Mouse (Mus musculus): ENCODE results near the gene Tns4. TPM values are rescaled to one million over a fixed set of nuclear protein-coding genes. Genes with fewer than 3 reads are reported as not detected.

Gene Tns4
- polyA plus RNA-seq (2012; ENCODE audit: insufficient read depth, insufficient read length, low replicate concordance, missing spikeins) = not detected in 2 replicates

DNA sequence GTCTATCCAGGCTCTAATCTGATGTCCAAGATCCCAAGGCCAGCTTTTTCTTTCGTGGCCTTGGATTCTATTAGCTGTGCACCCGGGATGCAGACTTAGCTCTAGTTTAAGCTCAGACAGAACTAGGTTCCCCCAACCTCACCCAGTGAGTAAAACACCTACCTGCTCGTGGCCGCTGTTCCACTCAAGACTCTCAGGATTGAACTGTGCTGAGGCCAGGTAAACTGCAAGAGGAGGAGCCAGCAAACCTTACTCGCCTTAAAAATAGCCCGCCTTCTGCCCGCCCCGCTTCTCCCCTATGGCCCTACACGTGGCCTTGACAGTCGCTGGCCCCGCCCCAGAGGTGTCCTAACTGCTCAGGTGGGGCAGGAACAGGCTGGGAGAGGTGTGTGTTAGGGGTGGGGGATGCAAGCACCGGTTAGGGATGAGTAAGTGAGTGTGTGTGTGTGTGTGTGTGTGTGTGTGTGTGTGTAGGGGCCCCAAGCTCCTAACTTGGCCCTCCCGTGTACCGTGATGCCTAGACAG lies at the start of gene Tns4:
Gene Tns4 (minus strand): TSS at position 230 of the 525 bp plus-strand sequence.
- H3K4me1 ChIP-seq (ENCODE audit: control insufficient read depth, insufficient read depth, low read length) = peaks cover 4% of the 10 kb centered on the region; the same call in 1 of the 2 replicates
- no peak within 1 kb of the TSS for H3K27ac ChIP-seq (ENCODE audit: insufficient read depth, low read depth, low read length)
- H3K4me3 ChIP-seq (ENCODE audit: insufficient read depth, low read depth, low read length) = no peak within 1 kb of the TSS
- TF ChIP-seq CTCF (IDR thresholded peaks at IDR 0.05; ENCODE audit: insufficient read depth, low read depth, low read length) = no peak
- no peak for TF ChIP-seq POLR2A (IDR thresholded peaks at IDR 0.05; ENCODE audit: insufficient read depth, low read depth, low read length)
- WGBS = 81% methylated on average over 14 of the region's 14 CpGs

- no peak for TF ChIP-seq POLR2A (IDR thresholded peaks at IDR 0.05; ENCODE audit: insufficient read depth, low read depth, low read length)
- TF ChIP-seq CTCF (IDR thresholded peaks at IDR 0.05; ENCODE audit: insufficient read depth, low read depth, low read length) = no peak
- 75% methylated on average over 4 of the region's 4 CpGs for WGBS
- Histone ChIP-seq H3K4me3 (ENCODE audit: insufficient read depth, low read depth, low read length) (no peak overlapping the region), H3K4me1 (ENCODE audit: control insufficient read depth, insufficient read depth, low read length) (peaks cover 6% of the 10 kb centered on the region), H3K27ac (ENCODE audit: insufficient read depth, low read depth, low read length) (no peak overlapping the region)
Measured at GRCm38 (mm10) chr11:99137385-99137784, 48.3 kb upstream of the Tns4 start.

DNA sequence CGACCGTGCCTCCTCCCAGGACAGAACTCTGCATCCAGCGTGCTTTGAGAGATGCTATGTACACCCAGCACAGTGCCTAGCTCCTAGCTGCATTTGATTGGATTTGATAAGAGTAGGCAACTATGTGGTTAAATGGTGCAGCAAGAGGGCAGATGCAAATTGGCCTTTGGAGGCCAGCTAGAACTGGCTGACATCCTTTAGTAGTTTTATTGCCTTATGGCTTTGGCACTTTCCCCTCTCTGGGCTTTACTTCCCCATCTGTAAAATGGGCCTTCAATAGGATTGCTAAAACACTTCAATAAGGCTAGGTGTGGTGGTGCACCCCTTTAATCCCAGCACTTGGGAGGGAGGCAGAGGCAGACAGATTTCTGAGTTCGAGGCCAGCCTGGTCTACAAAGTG lies 47.9 kb upstream of the Tns4 start:
- no peak overlapping the region for H3K27ac ChIP-seq (ENCODE audit: insufficient read depth, low read depth, low read length)
- peaks cover 10% of the 10 kb centered on the region for H3K4me1 ChIP-seq (ENCODE audit: control insufficient read depth, insufficient read depth, low read length)
- TF ChIP-seq POLR2A (IDR thresholded peaks at IDR 0.05; ENCODE audit: insufficient read depth, low read depth, low read length) = no peak
- TF ChIP-seq CTCF (IDR thresholded peaks at IDR 0.05; ENCODE audit: insufficient read depth, low read depth, low read length) = no peak
- H3K4me3 ChIP-seq (ENCODE audit: insufficient read depth, low read depth, low read length) = no peak overlapping the region
- 76% methylated on average over 4 of the region's 4 CpGs for whole genome bisulfite sequencing

DNA sequence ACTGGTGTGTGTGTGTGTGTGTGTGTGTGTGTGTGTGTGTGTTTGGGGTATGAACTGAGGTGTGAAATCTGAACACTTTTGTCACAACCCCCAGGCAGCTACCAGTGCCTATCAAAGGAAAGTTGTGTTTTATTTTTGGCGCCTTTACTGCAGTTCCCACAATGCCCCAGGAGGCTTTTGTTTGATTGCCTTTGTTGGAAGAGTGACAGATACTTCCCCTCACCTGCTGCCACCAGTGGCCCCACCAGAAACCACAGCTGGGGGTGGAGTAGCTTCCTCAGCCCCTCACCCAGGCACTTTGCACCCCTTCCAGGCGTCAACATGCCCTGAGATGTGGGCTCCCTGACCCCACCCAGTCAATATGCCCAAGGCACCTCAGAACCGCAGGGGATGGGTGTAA lies 47.3 kb upstream of the Tns4 start:
- Histone ChIP-seq H3K4me1 (ENCODE audit: control insufficient read depth, insufficient read depth, low read length) (peaks cover 10% of the 10 kb centered on the region), H3K4me3 (ENCODE audit: insufficient read depth, low read depth, low read length) (no peak overlapping the region), H3K27ac (ENCODE audit: insufficient read depth, low read depth, low read length) (no peak overlapping the region)
- no peak for TF ChIP-seq CTCF (IDR thresholded peaks at IDR 0.05; ENCODE audit: insufficient read depth, low read depth, low read length)
- no peak for TF ChIP-seq POLR2A (IDR thresholded peaks at IDR 0.05; ENCODE audit: insufficient read depth, low read depth, low read length)
- 82% methylated on average over 3 of the region's 3 CpGs for WGBS

- H3K27ac ChIP-seq (ENCODE audit: insufficient read depth, low read depth, low read length) = no peak overlapping the region
- 84% methylated on average over 8 of the region's 8 CpGs for WGBS
- peaks cover 10% of the 10 kb centered on the region for H3K4me1 ChIP-seq (ENCODE audit: control insufficient read depth, insufficient read depth, low read length)
- H3K4me3 ChIP-seq (ENCODE audit: insufficient read depth, low read depth, low read length) = no peak overlapping the region
- TF ChIP-seq CTCF (IDR thresholded peaks at IDR 0.05; ENCODE audit: insufficient read depth, low read depth, low read length) (no peak), POLR2A (IDR thresholded peaks at IDR 0.05; ENCODE audit: insufficient read depth, low read depth, low read length) (no peak)
Measured at GRCm38 (mm10) chr11:99135047-99135440, 45.9 kb upstream of the Tns4 start.

- TF ChIP-seq POLR2A (IDR thresholded peaks at IDR 0.05; ENCODE audit: insufficient read depth, low read depth, low read length) = no peak
- no peak for TF ChIP-seq CTCF (IDR thresholded peaks at IDR 0.05; ENCODE audit: insufficient read depth, low read depth, low read length)
- peaks cover 10% of the 10 kb centered on the region for H3K4me1 ChIP-seq (ENCODE audit: control insufficient read depth, insufficient read depth, low read length)
- no peak overlapping the region for H3K27ac ChIP-seq (ENCODE audit: insufficient read depth, low read depth, low read length)
- 74% methylated on average over 15 of the region's 15 CpGs for WGBS
- no peak overlapping the region for H3K4me3 ChIP-seq (ENCODE audit: insufficient read depth, low read depth, low read length)
Measured at GRCm38 (mm10) chr11:99134266-99135046, 45.4 kb upstream of the Tns4 start.

GRCm38 (mm10) chr11:99133285-99133897 lies 44.3 kb upstream of the Tns4 start:
- TF ChIP-seq POLR2A (IDR thresholded peaks at IDR 0.05; ENCODE audit: insufficient read depth, low read depth, low read length) (no peak), CTCF (IDR thresholded peaks at IDR 0.05; ENCODE audit: insufficient read depth, low read depth, low read length) (no peak)
- 68% methylated on average over 5 of the region's 5 CpGs for WGBS
- H3K4me1 ChIP-seq (ENCODE audit: control insufficient read depth, insufficient read depth, low read length) = peaks cover 10% of the 10 kb centered on the region
- no peak overlapping the region for H3K27ac ChIP-seq (ENCODE audit: insufficient read depth, low read depth, low read length)
- H3K4me3 ChIP-seq (ENCODE audit: insufficient read depth, low read depth, low read length) = no peak overlapping the region

- no peak overlapping the region for H3K4me3 ChIP-seq (ENCODE audit: insufficient read depth, low read depth, low read length)
- no peak for TF ChIP-seq POLR2A (IDR thresholded peaks at IDR 0.05; ENCODE audit: insufficient read depth, low read depth, low read length)
- TF ChIP-seq CTCF (IDR thresholded peaks at IDR 0.05; ENCODE audit: insufficient read depth, low read depth, low read length) = no peak
- 11% methylated on average over 11 of the region's 11 CpGs for WGBS
- peaks cover 12% of the 10 kb centered on the region for H3K4me1 ChIP-seq (ENCODE audit: control insufficient read depth, insufficient read depth, low read length)
- H3K27ac ChIP-seq (ENCODE audit: insufficient read depth, low read depth, low read length) = no peak overlapping the region
Measured at GRCm38 (mm10) chr11:99132091-99132730, 43.1 kb upstream of the Tns4 start.

- H3K4me3 ChIP-seq (ENCODE audit: insufficient read depth, low read depth, low read length) = no peak overlapping the region
- TF ChIP-seq POLR2A (IDR thresholded peaks at IDR 0.05; ENCODE audit: insufficient read depth, low read depth, low read length) (no peak), CTCF (IDR thresholded peaks at IDR 0.05; ENCODE audit: insufficient read depth, low read depth, low read length) (no peak)
- WGBS = 61% methylated on average over 12 of the region's 12 CpGs
- H3K27ac ChIP-seq (ENCODE audit: insufficient read depth, low read depth, low read length) = no peak overlapping the region
- peaks cover 20% of the 10 kb centered on the region for H3K4me1 ChIP-seq (ENCODE audit: control insufficient read depth, insufficient read depth, low read length)
Measured at GRCm38 (mm10) chr11:99131463-99131840, 42.3 kb upstream of the Tns4 start.
